Mouse (Mus musculus) liver (tissue): ENCODE data around the gene Gpc3.

ENCODE experiments used
- DNase-seq: peaks from one replicate; pipeline ENCODE4 v3.0.0-alpha.2; 2020; ENCODE audit warnings: mixed read lengths

The Gpc3 gene

GRCm38 (mm10) chrX:52613328-52614030 is at the start of gene Gpc3:
TSS of gene Gpc3 (minus strand) at chrX:52613950.
- peak; percentile 78 for DNase-seq

- DNase-seq, result peak; percentile 24
These were observed 38.2 kb upstream of the Gpc3 start for GRCm38 (mm10) chrX:52651975-52652374.

GRCm38 (mm10) chrX:52651472-52651948 is 37.8 kb upstream of the Gpc3 start:
- peak; percentile 35 for DNase-seq

- DNase-seq, result no peak
These were observed 35.4 kb upstream of the Gpc3 start for GRCm38 (mm10) chrX:52648910-52649785.

- peak; percentile 4 for DNase-seq
These were observed 30.6 kb upstream of the Gpc3 start for GRCm38 (mm10) chrX:52644393-52644792.

- no peak for DNase-seq
These were observed 29.6 kb upstream of the Gpc3 start for GRCm38 (mm10) chrX:52643350-52643749.

GRCm38 (mm10) chrX:52642126-52642525 is 28.4 kb upstream of the Gpc3 start:
- no peak for DNase-seq

- DNase-seq, result no peak
These were observed 23.7 kb upstream of the Gpc3 start for GRCm38 (mm10) chrX:52637419-52637818.

GRCm38 (mm10) chrX:52633976-52634375 is 20.2 kb upstream of the Gpc3 start:
- DNase-seq, result no peak

GRCm38 (mm10) chrX:52632688-52633324 is 19.1 kb upstream of the Gpc3 start:
- no peak for DNase-seq

- DNase-seq, result no peak
These were observed 13.4 kb upstream of the Gpc3 start for GRCm38 (mm10) chrX:52626963-52627716.

GRCm38 (mm10) chrX:52617813-52618212 is 4.1 kb upstream of the Gpc3 start:
- DNase-seq, result no peak

GRCm38 (mm10) chrX:52616152-52616551 is 2.4 kb upstream of the Gpc3 start:
- no peak for DNase-seq

- DNase-seq, result no peak
These were observed 256 bp upstream of the Gpc3 start for GRCm38 (mm10) chrX:52614031-52614381.

GRCm38 (mm10) chrX:52612806-52613205 is 944 bp downstream of the Gpc3 start:
- no peak for DNase-seq

- no peak for DNase-seq
These were observed 1.6 kb downstream of the Gpc3 start for GRCm38 (mm10) chrX:52611987-52612670.

- no peak for DNase-seq
These were observed 2.2 kb downstream of the Gpc3 start for GRCm38 (mm10) chrX:52611541-52611940.

GRCm38 (mm10) chrX:52603143-52603542 is 10.6 kb downstream of the Gpc3 start:
- no peak for DNase-seq

- no peak for DNase-seq
These were observed 14.5 kb downstream of the Gpc3 start for GRCm38 (mm10) chrX:52599246-52599645.

GRCm38 (mm10) chrX:52587671-52588070 is 26.1 kb downstream of the Gpc3 start:
- DNase-seq, result no peak

GRCm38 (mm10) chrX:52559995-52560394 is 53.8 kb downstream of the Gpc3 start:
- DNase-seq, result no peak

- DNase-seq, result no peak
These were observed 55.2 kb downstream of the Gpc3 start for GRCm38 (mm10) chrX:52558526-52558925.
